Mouse (Mus musculus) forebrain, postnatal 0 days (tissue): Measurements from ENCODE around the gene As3mt. TPM values are rescaled to one million over a fixed set of nuclear protein-coding genes. Genes with fewer than 3 reads are reported as not detected.
A peak's percentile ranks its signal among the peaks of the same experiment; 100 is the strongest.
"Not testable (repeated sequence)": the region's sequence is repeated elsewhere in the genome, so short reads cannot be mapped to it uniquely, and the experiment has no call there.

Source experiments
- ATAC-seq: fragments of 200-750 bp; cut with Nextera tagmentation; 2 replicates; pipeline ENCODE4 v1.8.0; 2017; ENCODE audit warnings: mild to moderate bottlenecking, moderate library complexity
- DNase-seq: peaks from one replicate; pipeline ENCODE4 v3.0.0-alpha.2; 2015
- H3K27ac ChIP-seq: fragments of 300-500 bp; sonication (generic); 2 replicates; pipeline ENCODE4 v1.5.1; 2014; ENCODE audit warnings: low read depth, mild to moderate bottlenecking, antibody characterized with exemption, low read length, moderate library complexity, mixed read lengths
- H3K27me3 ChIP-seq: fragments of 300-500 bp; sonication (generic); 2 replicates; pipeline ENCODE4 v1.6.1; 2014; ENCODE audit warnings: mild to moderate bottlenecking, low read length, mixed read lengths; ENCODE audit not compliant: insufficient read depth
- H3K36me3 ChIP-seq: fragments of 300-500 bp; sonication (generic); 2 replicates; pipeline ENCODE4 v1.6.1; 2014; ENCODE audit warnings: mild to moderate bottlenecking, moderate library complexity; ENCODE audit not compliant: insufficient read depth
- H3K4me1 ChIP-seq: fragments of 300-500 bp; sonication (generic); 2 replicates; pipeline ENCODE4 v1.6.1; 2014; ENCODE audit warnings: antibody characterized with exemption; ENCODE audit not compliant: insufficient read depth
- H3K4me2 ChIP-seq: fragments of 300-500 bp; sonication (generic); 2 replicates; pipeline ENCODE4 v1.6.1; 2014; ENCODE audit warnings: low read depth, mild to moderate bottlenecking, moderate library complexity
- H3K4me3 ChIP-seq: fragments of 300-500 bp; sonication (generic); 2 replicates; pipeline ENCODE4 v1.5.1; 2014; ENCODE audit warnings: low read depth, low read length, mixed read lengths
- H3K9ac ChIP-seq: fragments of 300-500 bp; sonication (generic); 2 replicates; pipeline ENCODE4 v1.6.1; 2014; ENCODE audit warnings: mild to moderate bottlenecking
- H3K9me3 ChIP-seq: fragments of 300-500 bp; sonication (generic); 2 replicates; pipeline ENCODE4 v1.6.1; 2016; ENCODE audit warnings: low read length
- CTCF ChIP-seq: sonication (generic); IDR thresholded peaks from 2 replicates; pipeline ENCODE4 v1.5.1; 2016; ENCODE audit warnings: antibody characterized with exemption, control low read depth, low read depth
- WGBS: fragments of 180-500 bp; shearing (Covaris S2); extraction: QIAGEN DNeasy Blood & Tissue Kit; methylation state at CpG from one replicate; pipeline ENCODE4 v1.1.7; 2014; 5-methylcytosine and 5-hydroxymethylcytosine counted together
- polyA plus RNA-seq: library from polyadenylated mRNA; unstranded; fragments of >200 nt; fragmentation: Nextera tagmentation; extraction: Ambion mirVana; gene quantifications from 2 replicates; pipeline ENCODE4 v1.2.1, GENCODE M21; 2015
- total RNA-seq: library from RNA; depleted of rRNA; stranded (reverse); fragments of >200 nt; gene quantifications from 2 replicates; pipeline ENCODE4 v1.2.3, GENCODE M21; 2014

The As3mt gene
- total and polyA plus RNA-seq, 2 experiments from 2014 or later = 17.4 to 18.4 TPM

GRCm38 (mm10) chr19:46771801-46772200, 64.5 kb downstream of the As3mt start:
- H3K9me3 ChIP-seq = no peaks in the 10 kb centered on the region
- H3K4me1 ChIP-seq = no peaks in the 10 kb centered on the region
- no peak for ATAC-seq
- 78% methylated on average over 6 of the region's 6 CpGs for WGBS
- no peaks in the 10 kb centered on the region for H3K27me3 ChIP-seq
- H3K4me2 ChIP-seq = no peak overlapping the region
- no peak for TF ChIP-seq CTCF
- H3K9ac ChIP-seq = no peak overlapping the region
- no peaks in the 10 kb centered on the region for H3K36me3 ChIP-seq
- H3K27ac ChIP-seq = no peak overlapping the region
- no peak for DNase-seq
- no peak overlapping the region for H3K4me3 ChIP-seq

DNA sequence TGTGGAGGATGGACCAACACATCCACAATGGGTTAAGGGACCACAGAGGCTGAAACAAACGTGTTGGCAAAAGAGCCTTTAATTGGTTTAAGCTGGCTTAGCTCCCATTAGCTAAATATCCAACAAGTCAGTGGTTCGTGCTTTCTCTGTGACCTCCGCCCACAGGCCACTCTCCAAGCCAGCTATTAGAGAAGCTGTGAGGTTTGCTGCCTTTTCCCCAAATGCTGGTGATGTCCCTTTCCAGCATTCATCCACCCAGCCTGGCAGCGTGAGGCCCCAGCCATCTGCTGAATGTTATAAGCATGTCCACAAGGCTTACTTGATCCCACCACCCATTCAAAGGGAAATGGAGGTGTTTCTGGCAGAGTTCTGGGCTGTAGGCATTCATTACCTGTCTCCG, 69.1 kb downstream of the As3mt start:
- 32% methylated on average over 5 of the region's 5 CpGs for WGBS
- ATAC-seq = no peak
- no peaks in the 10 kb centered on the region for H3K9me3 ChIP-seq
- no peaks in the 10 kb centered on the region for H3K27me3 ChIP-seq
- no peak overlapping the region for H3K27ac ChIP-seq
- H3K4me2 ChIP-seq = no peak overlapping the region
- DNase-seq = no peak
- H3K9ac ChIP-seq = no peak overlapping the region
- no peak overlapping the region for H3K4me3 ChIP-seq
- H3K36me3 ChIP-seq = no peaks in the 10 kb centered on the region
- no peaks in the 10 kb centered on the region for H3K4me1 ChIP-seq
- TF ChIP-seq CTCF = no peak

GRCm38 (mm10) chr19:46776850-46777249, 69.6 kb downstream of the As3mt start:
- H3K27ac ChIP-seq = no peak overlapping the region
- H3K4me3 ChIP-seq = no peak overlapping the region
- no peaks in the 10 kb centered on the region for H3K36me3 ChIP-seq
- ATAC-seq (no peak), DNase-seq (no peak)
- no peaks in the 10 kb centered on the region for H3K27me3 ChIP-seq
- no peak overlapping the region for H3K4me2 ChIP-seq
- no peak overlapping the region for H3K9ac ChIP-seq
- no peaks in the 10 kb centered on the region for H3K9me3 ChIP-seq
- WGBS = 70% methylated on average over 3 of the region's 3 CpGs
- no peaks in the 10 kb centered on the region for H3K4me1 ChIP-seq
- TF ChIP-seq CTCF = no peak

DNA sequence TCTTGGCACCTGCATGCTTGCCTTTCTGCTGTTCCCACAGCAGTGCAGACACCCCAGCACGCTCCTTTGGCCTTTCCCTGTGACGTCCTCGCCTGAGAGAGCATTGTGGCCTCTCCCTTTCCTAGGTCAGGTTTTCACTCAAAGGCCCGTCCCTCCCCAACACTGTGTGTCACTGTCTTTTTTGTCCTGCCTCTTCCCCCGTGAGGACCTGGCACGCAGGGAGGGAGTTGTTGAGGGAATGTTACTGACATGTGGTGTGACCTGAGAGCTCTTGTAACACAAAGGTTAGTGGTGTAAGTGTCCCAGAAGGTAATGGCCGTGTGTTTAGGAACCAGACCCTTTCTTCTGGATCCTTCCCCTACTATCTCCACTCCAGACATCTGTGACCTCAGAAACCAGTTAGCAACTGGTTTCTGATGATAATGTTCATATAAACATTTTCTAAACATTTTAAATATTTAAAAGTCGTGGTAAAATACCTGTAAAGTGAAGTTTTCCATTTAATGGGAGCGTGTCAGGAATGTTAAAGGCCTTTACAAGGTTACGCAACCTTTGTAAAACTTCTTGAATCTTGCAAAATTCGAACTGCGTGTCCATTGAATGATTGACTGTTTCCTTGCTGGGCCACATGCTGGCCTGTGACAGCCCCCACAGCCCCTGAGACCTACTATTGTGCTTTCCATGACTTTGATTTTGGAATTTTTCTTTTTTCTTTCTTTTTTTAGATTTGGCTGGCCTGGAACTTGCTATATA, 70.8 kb downstream of the As3mt start:
- H3K9me3 ChIP-seq = no peaks in the 10 kb centered on the region
- no peak for TF ChIP-seq CTCF
- H3K4me3 ChIP-seq = no peak overlapping the region
- H3K4me2 ChIP-seq = no peak overlapping the region
- no peaks in the 10 kb centered on the region for H3K4me1 ChIP-seq
- no peak for ATAC-seq
- no peaks in the 10 kb centered on the region for H3K27me3 ChIP-seq
- H3K9ac ChIP-seq = no peak overlapping the region
- no peak for DNase-seq
- H3K27ac ChIP-seq = no peak overlapping the region
- WGBS = 78% methylated on average over 12 of the region's 12 CpGs
- H3K36me3 ChIP-seq = no peaks in the 10 kb centered on the region

DNA sequence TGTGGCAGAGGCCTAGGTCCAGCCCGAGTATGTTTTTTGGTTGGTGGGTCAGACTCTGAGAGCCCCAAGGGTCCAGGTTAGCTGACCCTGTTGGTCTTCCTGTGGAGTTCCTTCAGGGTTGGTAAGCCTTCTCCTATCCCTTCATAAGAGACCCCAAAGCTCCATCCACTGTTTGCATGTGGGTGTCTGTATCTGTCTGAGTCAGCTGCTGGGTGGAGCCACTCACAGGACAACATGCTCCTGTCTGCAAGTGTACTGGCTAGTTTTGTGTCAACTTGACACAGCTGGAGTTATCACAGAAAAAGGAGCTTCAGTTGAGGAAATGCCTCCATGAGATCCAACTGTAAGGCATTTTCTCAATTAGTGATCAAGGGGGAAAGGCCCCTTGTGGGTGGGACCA, 71.9 kb downstream of the As3mt start:
- not testable (repeated sequence) for H3K9ac ChIP-seq, DNase-seq, H3K4me3 ChIP-seq, ATAC-seq, H3K36me3 ChIP-seq, H3K4me2 ChIP-seq, H3K9me3 ChIP-seq, H3K27ac ChIP-seq, H3K27me3 ChIP-seq, H3K4me1 ChIP-seq
- 97% methylated on average over 1 of the region's 1 CpGs for WGBS

DNA sequence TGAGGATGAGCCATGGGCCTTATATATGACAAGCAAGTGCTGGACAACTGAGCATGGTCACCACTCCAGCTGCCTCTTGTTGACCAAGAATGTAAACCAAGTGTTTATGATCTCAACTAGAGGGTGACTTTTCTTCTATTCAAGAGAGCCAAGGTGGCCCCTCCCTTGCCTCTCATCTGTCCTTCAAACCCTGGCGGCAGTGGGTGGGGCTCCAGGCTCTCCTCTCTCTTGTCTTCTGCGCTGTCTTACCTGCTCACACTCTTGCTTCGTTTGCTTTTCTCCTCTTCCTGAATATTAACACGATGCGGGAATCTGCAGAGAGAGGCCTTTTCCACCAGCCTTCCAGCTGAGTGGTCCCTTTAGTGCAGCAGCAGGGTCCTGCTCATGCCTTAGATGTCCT, 76.8 kb downstream of the As3mt start:
- Histone ChIP-seq H3K27ac (no peak overlapping the region), H3K9ac (no peak overlapping the region), H3K4me3 (no peak overlapping the region), H3K27me3 (no peaks in the 10 kb centered on the region), H3K36me3 (no peaks in the 10 kb centered on the region), H3K4me2 (no peak overlapping the region), H3K4me1 (no peaks in the 10 kb centered on the region), H3K9me3 (no peaks in the 10 kb centered on the region)
- WGBS = 78% methylated on average over 5 of the region's 5 CpGs
- no peak for TF ChIP-seq CTCF
- DNase-seq (no peak), ATAC-seq (no peak)

DNA sequence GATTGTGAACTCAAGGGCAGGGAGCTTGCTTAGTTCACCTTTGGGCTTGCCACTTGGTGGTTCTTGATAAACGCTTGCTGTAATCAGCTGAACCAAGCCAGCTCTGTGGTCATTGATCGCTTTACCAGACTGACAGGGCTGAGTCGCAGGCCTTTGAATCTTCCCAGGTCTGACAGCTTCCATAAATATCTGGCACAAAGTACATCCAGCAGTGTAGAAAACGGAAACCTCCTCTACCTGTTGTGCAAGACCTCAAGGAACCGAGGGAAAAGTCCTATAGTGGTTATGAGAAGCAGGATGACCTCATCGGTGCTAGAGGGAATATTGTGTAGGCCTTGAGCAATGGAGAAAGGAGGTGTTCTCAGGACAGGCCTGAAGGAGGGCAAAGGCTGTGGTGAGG, 77.2 kb downstream of the As3mt start:
- no peak for TF ChIP-seq CTCF
- Histone ChIP-seq H3K9me3 (no peaks in the 10 kb centered on the region), H3K27me3 (no peaks in the 10 kb centered on the region), H3K9ac (no peak overlapping the region), H3K27ac (no peak overlapping the region), H3K36me3 (no peaks in the 10 kb centered on the region), H3K4me3 (no peak overlapping the region), H3K4me1 (no peaks in the 10 kb centered on the region), H3K4me2 (no peak overlapping the region)
- 89% methylated on average over 6 of the region's 6 CpGs for WGBS
- no peak for DNase-seq
- ATAC-seq = no peak

DNA sequence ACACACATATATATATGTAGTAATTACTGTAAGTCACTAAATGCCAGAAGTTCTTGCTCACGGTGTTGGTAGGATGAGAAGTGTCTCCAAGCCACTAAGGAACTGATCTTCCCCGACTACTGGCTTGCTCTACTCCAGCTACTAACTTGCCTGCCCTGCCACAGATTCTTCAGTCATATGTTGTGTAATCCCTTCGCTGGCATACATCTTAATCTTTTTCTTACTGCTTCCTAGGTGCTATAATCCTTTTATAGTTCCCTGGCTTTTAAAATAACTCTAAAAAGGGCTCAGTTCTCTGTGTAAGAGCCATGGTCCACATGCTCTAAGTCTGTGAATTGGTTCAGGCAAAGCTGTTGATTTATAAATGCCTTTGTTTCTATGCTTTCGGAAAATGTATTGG, 78.4 kb downstream of the As3mt start:
- H3K9ac ChIP-seq = no peak overlapping the region
- 73% methylated on average over 4 of the region's 4 CpGs for whole genome bisulfite sequencing
- no peak for TF ChIP-seq CTCF
- no peak overlapping the region for H3K4me3 ChIP-seq
- DNase-seq (peak; percentile 13), ATAC-seq (peak; percentile 38)
- H3K4me2 ChIP-seq = no peak overlapping the region
- no peaks in the 10 kb centered on the region for H3K36me3 ChIP-seq
- no peak overlapping the region for H3K27ac ChIP-seq
- H3K9me3 ChIP-seq = no peaks in the 10 kb centered on the region
- no peaks in the 10 kb centered on the region for H3K4me1 ChIP-seq
- no peaks in the 10 kb centered on the region for H3K27me3 ChIP-seq
